Mouse (Mus musculus) CH12.LX (cell line): Measurements from ENCODE around the gene Msx1.

Experiments used
- CTCF ChIP-seq, 2 experiments: IDR thresholded peaks in 1 of 2; conservative IDR thresholded peaks in 1 of 2; 2 replicates each; pipeline ENCODE4 v1.5.1; 2011 to 2012; ENCODE audit warnings: low read depth in 2 of 2, low read length in 2 of 2, improper control_type of control experiment in 1 of 2, inconsistent platforms in 1 of 2, mild to moderate bottlenecking in 1 of 2, moderate library complexity in 1 of 2
- EP300 ChIP-seq: IDR thresholded peaks from 2 replicates; pipeline ENCODE4 v1.6.1; 2011; ENCODE audit warnings: low read length, improper control_type of control experiment
- NRF1 ChIP-seq: IDR thresholded peaks from 2 replicates; pipeline ENCODE4 v1.6.1; 2014; ENCODE audit warnings: low read depth, mild to moderate bottlenecking, inconsistent platforms, low read length, improper control_type of control experiment, moderate library complexity
- POLR2A ChIP-seq: IDR thresholded peaks from 2 replicates; pipeline ENCODE4 v1.6.1; 2011; ENCODE audit warnings: low read depth, mild to moderate bottlenecking, improper control_type of control experiment, low read length

- TF ChIP-seq EP300 (no peak), NRF1 (no peak), POLR2A (no peak), CTCF (conservative IDR thresholded peaks at IDR 0.05 in 1 of 2, IDR thresholded peaks at IDR 0.05 in 1 of 2; ENCODE audit: low read depth in 2 of 2, low read length in 2 of 2) (no peak)
Observed at GRCm38 (mm10) chr5:37860846-37861245, 36.5 kb upstream of the Msx1 start.
